Mouse (Mus musculus) gastrocnemius, adult 8-10 months (tissue): ENCODE measurements around the gene Sowaha. TPM values are rescaled to one million over a fixed set of nuclear protein-coding genes. Genes with fewer than 3 reads are reported as not detected.
A peak's percentile ranks its signal among the peaks of the same experiment; 100 is the strongest.
"Not testable (repeated sequence)": the region's sequence is repeated elsewhere in the genome, so short reads cannot be mapped to it uniquely, and the experiment has no call there.

Experiments used
- DNase-seq, 2 experiments: peaks; one replicate each; pipeline ENCODE4 v3.0.0; 2022; ENCODE audit warnings: low spot score in 2 of 2
- total RNA-seq, 4 experiments: library from RNA; stranded (reverse); gene quantifications; 2 replicates each; pipeline ENCODE4 v1.2.4; 2022

Sowaha gene
- total RNA-seq, 4 experiments from 2014 or later = 0.13 TPM; not detected in 3

GRCm38 (mm10) chr11:53443861-53444260 is 36.2 kb downstream of the Sowaha start:
- DNase-seq = no peak

- no peak for DNase-seq
Observed at GRCm38 (mm10) chr11:53441921-53442320, 38.2 kb downstream of the Sowaha start.

DNA sequence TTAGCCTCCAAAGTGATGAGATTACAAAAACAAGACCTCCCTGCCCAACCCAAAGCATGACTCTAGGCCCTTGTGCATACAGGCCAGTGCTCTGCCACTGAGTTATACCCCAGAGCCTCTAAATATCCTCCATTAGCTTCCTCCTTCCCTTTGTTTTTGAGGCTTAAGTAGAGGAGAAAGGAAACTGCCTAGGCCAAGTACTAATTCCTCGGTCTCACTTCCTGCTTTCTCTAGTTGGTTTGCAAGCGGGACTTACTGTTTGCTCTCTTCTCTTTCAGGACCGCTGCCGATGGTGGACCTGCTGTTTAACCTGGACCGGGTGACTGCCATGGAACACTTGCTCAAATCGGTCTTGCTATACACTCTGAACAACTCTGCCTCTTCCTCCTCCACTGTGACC is 43.7 kb downstream of the Sowaha start:
- no peak for DNase-seq

- DNase-seq = no peak
Observed at GRCm38 (mm10) chr11:53435504-53435903, 44.6 kb downstream of the Sowaha start.

DNA sequence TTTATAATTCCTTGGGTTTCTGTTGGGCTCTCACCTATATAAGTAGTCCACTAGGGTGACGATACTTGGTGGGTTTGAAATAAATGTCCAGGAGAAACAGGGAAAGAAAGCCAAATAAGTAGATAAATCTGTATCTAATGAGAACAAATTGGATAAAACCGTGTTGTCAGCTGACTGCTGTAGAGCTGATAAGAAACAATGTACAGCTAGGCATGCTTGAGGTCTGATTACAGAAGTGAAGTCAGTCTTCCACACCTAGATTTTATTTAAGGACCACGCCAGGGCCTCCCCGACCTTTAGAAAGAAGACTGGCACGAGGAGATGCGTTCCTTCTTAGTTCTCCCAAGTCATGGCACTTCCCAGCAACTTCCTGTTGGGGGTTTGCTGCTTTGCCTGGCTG is 47.0 kb downstream of the Sowaha start:
- DNase-seq = no peak

DNA sequence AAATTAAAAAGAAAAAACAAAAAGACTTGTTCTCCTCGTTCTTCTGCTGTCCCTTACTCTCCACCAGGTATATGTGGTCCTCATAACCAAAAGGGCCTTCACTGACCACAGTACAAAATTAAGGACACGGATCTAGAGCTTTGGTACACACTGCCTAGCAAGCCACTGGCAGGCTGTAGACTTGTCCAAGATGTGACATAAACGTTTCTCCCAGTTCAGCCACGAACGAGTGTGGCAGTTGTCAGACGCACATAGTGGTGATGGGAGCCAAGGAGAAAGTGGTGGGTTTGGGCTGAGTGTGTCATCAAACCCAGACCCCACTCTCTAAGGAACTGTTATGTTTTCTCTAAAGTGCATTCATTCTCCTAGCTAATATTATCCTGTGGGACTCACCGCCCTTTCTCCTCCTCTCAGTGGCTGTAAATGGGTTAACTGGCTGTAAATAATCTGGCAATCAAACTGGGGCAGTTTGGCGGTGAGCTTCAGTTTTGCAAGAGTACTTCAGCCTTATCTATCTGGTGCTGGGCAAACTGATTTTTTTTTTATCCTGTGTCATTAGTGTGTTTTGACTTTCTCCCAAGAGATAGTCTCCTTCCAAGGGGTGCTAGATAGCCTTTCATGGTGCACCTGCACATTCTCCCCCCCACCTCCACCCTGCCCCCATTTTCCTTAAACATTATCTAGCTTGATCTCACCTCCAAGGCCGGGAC is 48.6 kb downstream of the Sowaha start:
- no peak for DNase-seq

DNA sequence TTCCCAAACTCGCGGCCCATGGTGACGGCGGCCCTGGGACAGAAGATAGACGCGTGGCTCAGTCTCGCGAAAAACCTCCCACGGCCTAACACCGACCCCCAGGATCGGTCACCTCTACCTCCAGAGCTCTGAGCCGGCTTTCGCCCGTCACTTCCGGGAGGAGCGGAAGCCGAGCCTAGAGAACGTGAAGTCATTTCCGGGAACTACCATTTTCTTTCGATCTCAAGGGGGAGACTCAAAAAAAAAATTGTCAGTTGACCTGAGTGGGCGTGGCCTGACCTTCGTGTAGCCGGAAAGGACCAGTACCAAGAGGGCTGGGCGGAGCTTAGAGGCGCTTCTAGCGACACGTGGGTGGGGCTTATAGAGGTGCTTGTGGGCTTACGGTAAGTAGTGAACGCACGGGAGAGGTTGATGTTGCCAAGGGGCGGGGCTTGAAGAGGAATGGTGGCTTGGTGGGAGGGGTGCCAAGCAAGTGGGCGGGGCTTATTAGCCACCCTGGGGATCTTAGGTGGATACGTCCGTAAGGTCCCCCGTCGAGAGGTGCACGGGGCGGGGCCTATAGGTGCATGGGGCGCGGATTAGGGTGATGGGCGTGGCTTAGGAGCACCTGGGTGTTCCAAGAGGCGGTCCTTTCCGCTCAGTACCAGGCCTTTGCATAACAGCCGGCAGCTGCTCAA is 49.3 kb downstream of the Sowaha start, which contains the start of the genes Uqcrq and Gdf9:
Gene Uqcrq (minus strand): TSS at position 162 of the 677 bp plus-strand sequence.
Gene Gdf9 (plus strand): TSS at position 354 of the 677 bp plus-strand sequence.
- peak; percentile 100 for DNase-seq

- DNase-seq = peak in 1 of 2 experiments; percentile 31
Observed at GRCm38 (mm10) chr11:53430300-53430669, 49.8 kb downstream of the Sowaha start.

GRCm38 (mm10) chr11:53429182-53429581 is 50.9 kb downstream of the Sowaha start:
- no peak for DNase-seq

GRCm38 (mm10) chr11:53428716-53429057 is 51.4 kb downstream of the Sowaha start:
- DNase-seq = no peak

GRCm38 (mm10) chr11:53427993-53428715 is 51.9 kb downstream of the Sowaha start:
- no peak for DNase-seq

DNA sequence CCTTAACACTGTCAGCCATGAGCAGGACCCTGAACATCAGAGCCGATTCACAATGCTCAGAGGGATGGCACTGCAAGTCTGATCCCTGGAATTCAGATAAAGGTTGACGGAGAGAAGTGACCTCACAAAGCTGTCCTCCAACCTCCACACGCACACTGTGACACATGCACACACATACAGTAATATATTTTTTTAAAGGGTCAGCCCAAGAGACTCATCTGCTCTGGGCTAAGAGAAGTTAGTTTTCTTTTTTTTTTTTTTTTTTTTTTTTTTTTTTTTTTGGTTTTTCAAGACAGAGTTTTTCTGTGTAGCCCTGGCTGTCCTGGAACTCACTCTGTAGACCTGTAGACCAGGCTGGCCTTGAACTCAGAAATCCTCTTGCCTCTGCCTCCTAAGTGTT is 53.2 kb downstream of the Sowaha start:
- not testable (repeated sequence) for DNase-seq

Other genes starting within 250 kb of the Sowaha start
- 10 to 100 TPM; 68.4 to 86.4 (median 78.9) TPM for gene Hspa4, start 179.8 kb downstream of the Sowaha start, total RNA-seq
- gene Zcchc10, start 155.6 kb downstream of the Sowaha start, total RNA-seq = 10 to 100 TPM in 1 of 4 experiments, 1 to 10 TPM in 3; 5.1 to 11.2 (median 6.2) TPM
- 100 to 1,000 TPM in 1 of 4 experiments, 10 to 100 TPM in 3; 72.4 to 108 (median 78.6) TPM for gene Aff4, start 129.4 kb downstream of the Sowaha start, total RNA-seq
- gene Leap2, start 57.1 kb downstream of the Sowaha start, total RNA-seq = not detected
- gene Uqcrq, start 49.4 kb downstream of the Sowaha start, total RNA-seq = 1,000 to 10,000 TPM; 1,108 to 1,285 (median 1,159) TPM
- under 1 TPM; 0.27 to 0.56 (median 0.28) TPM for gene Gdf9, start 49.3 kb downstream of the Sowaha start, total RNA-seq
- gene Gm10447, start 23.2 kb downstream of the Sowaha start, total RNA-seq = under 1 TPM in 1 of 4 experiments, not detected in 3; 0.11 TPM
- gene Shroom1, start 23.1 kb downstream of the Sowaha start, total RNA-seq = 1 to 10 TPM in 1 of 4 experiments, under 1 TPM in 3; 0.29 to 1.2 (median 0.74) TPM
- not detected for gene Gm9837, start 9.8 kb downstream of the Sowaha start, total RNA-seq
- not detected for gene Gm9945, start 108 bp downstream of the Sowaha start, total RNA-seq
- gene Sept8, start 39.0 kb upstream of the Sowaha start, total RNA-seq = 1 to 10 TPM; 4.5 to 8.4 (median 7.1) TPM
- 1 to 10 TPM; 3.0 to 6.8 (median 4.0) TPM for gene Kif3a, start 87.1 kb upstream of the Sowaha start, total RNA-seq
- gene Il4, start 138.4 kb upstream of the Sowaha start, total RNA-seq = not detected
- not detected for gene Il13, start 154.4 kb upstream of the Sowaha start, total RNA-seq
- 1 to 10 TPM; 3.8 to 4.7 (median 4.5) TPM for gene Rad50, start 227.0 kb upstream of the Sowaha start, total RNA-seq
- not detected for gene Il5, start 240.5 kb upstream of the Sowaha start, total RNA-seq